Mouse (Mus musculus): Measurements from ENCODE around the gene Slc45a1.
"Not testable (repeated sequence)": the region's sequence is repeated elsewhere in the genome, so short reads cannot be mapped to it uniquely, and the experiment has no call there.

Gene Slc45a1

GRCm38 (mm10) chr4:150601489-150601888 lies 50.5 kb downstream of the Slc45a1 start:
- no peak for DNase-seq

- not testable (repeated sequence) for DNase-seq
These were observed 51.5 kb downstream of the Slc45a1 start for GRCm38 (mm10) chr4:150600503-150600902.

- DNase-seq: peak; percentile 44 to 59
These were observed 52.6 kb downstream of the Slc45a1 start for GRCm38 (mm10) chr4:150599119-150599992.

GRCm38 (mm10) chr4:150598686-150599085 lies 53.3 kb downstream of the Slc45a1 start:
- DNase-seq: peak; percentile 77 to 78

GRCm38 (mm10) chr4:150595991-150596390 lies 56.0 kb downstream of the Slc45a1 start:
- no peak for DNase-seq

GRCm38 (mm10) chr4:150595071-150595470 lies 56.9 kb downstream of the Slc45a1 start:
- DNase-seq: no peak

GRCm38 (mm10) chr4:150594298-150594829 lies 57.6 kb downstream of the Slc45a1 start:
- no peak for DNase-seq

- no peak for DNase-seq
These were observed 58.3 kb downstream of the Slc45a1 start for GRCm38 (mm10) chr4:150593473-150594217.

GRCm38 (mm10) chr4:150592087-150592486 lies 59.9 kb downstream of the Slc45a1 start:
- DNase-seq: no peak

- no peak for DNase-seq
These were observed 60.4 kb downstream of the Slc45a1 start for GRCm38 (mm10) chr4:150591602-150592001.

GRCm38 (mm10) chr4:150590621-150591282 lies 61.2 kb downstream of the Slc45a1 start:
- DNase-seq: no peak

GRCm38 (mm10) chr4:150588300-150588621 lies 63.7 kb downstream of the Slc45a1 start:
- no peak for DNase-seq

- no peak for DNase-seq
These were observed 64.2 kb downstream of the Slc45a1 start for GRCm38 (mm10) chr4:150587597-150588299.

- DNase-seq: no peak
These were observed 65.7 kb downstream of the Slc45a1 start for GRCm38 (mm10) chr4:150586275-150586674.

- DNase-seq: no peak
These were observed 66.2 kb downstream of the Slc45a1 start for GRCm38 (mm10) chr4:150585800-150586199.

GRCm38 (mm10) chr4:150583777-150584135 lies 68.2 kb downstream of the Slc45a1 start:
- no peak for DNase-seq

GRCm38 (mm10) chr4:150582966-150583776 lies 68.8 kb downstream of the Slc45a1 start:
- DNase-seq: peak; percentile 56 to 72

- no peak for DNase-seq
These were observed 69.8 kb downstream of the Slc45a1 start for GRCm38 (mm10) chr4:150581931-150582723.
